Comparison of ENCODE assay signal across 8 mouse cellular contexts in the genomic region with DNA sequence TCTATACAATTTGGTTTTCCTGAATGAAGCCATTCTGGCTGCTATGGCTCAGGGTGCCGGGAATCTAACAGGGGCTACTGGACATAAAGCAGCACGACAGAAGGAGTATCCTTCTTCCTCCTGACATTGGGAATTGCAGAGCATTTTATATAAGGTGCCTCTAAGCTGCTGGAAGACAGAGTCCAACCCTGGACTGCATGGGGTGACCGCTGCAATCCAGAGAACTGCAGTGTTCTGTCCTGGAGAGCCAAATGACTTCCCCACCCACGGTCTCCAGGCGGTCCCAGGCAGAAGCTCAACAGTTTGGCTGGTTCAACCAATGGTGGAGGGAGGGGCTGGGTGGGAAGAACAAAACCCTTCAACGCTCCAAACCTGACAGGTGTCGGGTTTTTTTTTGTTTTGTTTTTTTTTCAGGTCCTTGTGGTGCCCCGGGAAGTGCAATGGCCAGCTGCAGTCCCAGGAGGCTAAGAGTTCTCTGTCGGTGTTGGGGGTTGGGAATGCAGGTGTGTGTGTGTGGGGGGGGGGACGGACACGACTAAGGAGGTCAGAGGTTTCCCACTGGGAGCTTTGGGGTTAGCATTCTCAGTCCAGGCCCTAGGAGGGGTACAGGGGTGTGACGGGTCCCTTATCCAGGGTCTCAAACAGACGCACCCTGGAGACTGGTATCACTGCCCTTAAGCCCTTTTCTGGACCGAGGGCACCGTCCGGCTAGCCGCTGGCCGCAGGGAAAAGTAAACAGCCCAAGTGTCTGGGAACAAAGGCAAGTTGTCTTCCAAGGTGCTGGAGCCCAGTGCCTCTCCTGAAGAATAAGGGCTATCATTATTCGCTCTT. TPM values are rescaled to one million over a fixed set of nuclear protein-coding genes. Genes with fewer than 3 reads are reported as not detected.
A peak's percentile ranks its signal among the peaks of the same experiment; 100 is the strongest.
DNase-seq lines count a peak whose midpoint lies in the region; ATAC-seq and TF ChIP-seq lines count a peak whose summit lies in the region.

No protein-coding gene starts in this region.

- TF ChIP-seq CTCF in gastrocnemius, adult 2 months (IDR thresholded peaks at IDR 0.05), result no peak

- H3K9ac ChIP-seq in limb, embryonic 13.5 days, result peak overlapping the region; percentile 99
- peak overlapping the region; percentile 94 for H3K9ac ChIP-seq in stomach, embryonic 16.5 days (ENCODE audit: low read length)

- H3K27me3 ChIP-seq in limb, embryonic 13.5 days, result no peaks in the 10 kb centered on the region
- H3K27me3 ChIP-seq in stomach, embryonic 16.5 days (ENCODE audit: control insufficient read depth, insufficient read depth, low read length), result no peaks in the 10 kb centered on the region

- peaks cover 74% of the 10 kb centered on the region for H3K4me1 ChIP-seq in limb, embryonic 13.5 days
- peaks cover 37% of the 10 kb centered on the region for H3K4me1 ChIP-seq in stomach, embryonic 16.5 days (ENCODE audit: control insufficient read depth, insufficient read depth, low read length)

- peaks cover 16% of the 10 kb centered on the region for H3K36me3 ChIP-seq in limb, embryonic 13.5 days
- no peaks in the 10 kb centered on the region for H3K36me3 ChIP-seq in stomach, embryonic 16.5 days (ENCODE audit: control insufficient read depth, insufficient read depth, low read length)

- WGBS in limb, embryonic 13.5 days, result 1% methylated on average over 19 of the region's 19 CpGs
- 6% methylated on average over 19 of the region's 19 CpGs for WGBS in stomach, embryonic 16.5 days

- H3K27ac ChIP-seq in gastrocnemius, adult 2 months, result peak overlapping the region; percentile 86
- H3K27ac ChIP-seq in limb, embryonic 13.5 days, result peak overlapping the region; percentile 99
- H3K27ac ChIP-seq in stomach, embryonic 16.5 days (ENCODE audit: low read length), result peak overlapping the region; percentile 92

- H3K4me2 ChIP-seq in limb, embryonic 13.5 days (replicated peaks), result peak overlapping the region; percentile 85
- H3K4me2 ChIP-seq in stomach, embryonic 16.5 days (ENCODE audit: low read depth, low read length), result peak overlapping the region; percentile 55

- peak; percentile 39 for DNase-seq in gastrocnemius, adult 2 months
- DNase-seq in gastrocnemius, postnatal 36 days, result no peak
- DNase-seq in thymus, postnatal 14 days, result peak; percentile 23
- no peak for DNase-seq in thymus, postnatal 25 days
- no peak for DNase-seq in spleen, postnatal 14 days (ENCODE audit: low spot score in 2 of 2)
- DNase-seq in frontal cortex, postnatal 36 days (ENCODE audit: low spot score in 2 of 2), result no peak

- intact Hi-C loops in gastrocnemius, adult 2 months (cut with DNase I), result loop anchor here (5.0 kb wide), 1 partner anchor 47 kb away; no protein-coding TSS in a partner anchor
- intact Hi-C loops in gastrocnemius, postnatal 36 days (cut with DNase I), result loop anchor here (2.0 kb wide), 1 partner anchor 47 kb away; no protein-coding TSS in a partner anchor

- H3K9me3 ChIP-seq in limb, embryonic 13.5 days, result no peaks in the 10 kb centered on the region
- no peaks in the 10 kb centered on the region for H3K9me3 ChIP-seq in stomach, embryonic 16.5 days (replicated peaks; ENCODE audit: control insufficient read depth, low read length)

- peak overlapping the region; percentile 89 for H3K4me3 ChIP-seq in gastrocnemius, adult 2 months
- peak overlapping the region; percentile 94 for H3K4me3 ChIP-seq in limb, embryonic 13.5 days
- peak overlapping the region; percentile 80 for H3K4me3 ChIP-seq in stomach, embryonic 16.5 days (replicated peaks; ENCODE audit: low read length)

- no peak for ATAC-seq in limb, embryonic 13.5 days (ENCODE audit: low FRiP score, low read depth)
- peak; percentile 12; the same call in 1 of the 2 replicates for ATAC-seq in stomach, embryonic 16.5 days (ENCODE audit: insufficient read depth, low FRiP score)

RNA-seq across cellular contexts. Expression of gene Sertad4, which starts 1.4 kb away (rescaled TPM):
- total RNA-seq in gastrocnemius, adult 2 months (2021), result 1 to 10 TPM; 1.9 to 2.7 TPM
- total RNA-seq in gastrocnemius, postnatal 36 days (2021), result 1 to 10 TPM; 3.4 to 3.7 TPM
- 65.4 and 75.3 TPM in 2 replicates for polyA plus RNA-seq in limb, embryonic 13.5 days (2015; fragmentation: Nextera tagmentation; extraction: Ambion mirVana)
- 5.0 and 5.7 TPM in 2 replicates for polyA plus RNA-seq in stomach, embryonic 16.5 days (2015; fragmentation: Nextera tagmentation; extraction: Ambion mirVana)

Comparison
In these comparisons a context has a peak if more than half of its experiments do, and no peak if none do; other contexts are left out.
1. DNase-seq: peak in gastrocnemius, adult 2 months (single experiment) and thymus, postnatal 14 days (single experiment); none in gastrocnemius, postnatal 36 days (0 of 2), thymus, postnatal 25 days (single experiment), spleen, postnatal 14 days (0 of 2) and frontal cortex, postnatal 36 days (0 of 2).
2. Peak in every context shown above with its lines, with median percentiles within 50 percentile points of each other: H3K27ac ChIP-seq and H3K4me3 ChIP-seq.